Mouse (Mus musculus) stomach, postnatal 0 days (tissue): ENCODE results near the gene Nle1.

Experiments used
- CTCF ChIP-seq: IDR thresholded peaks from 2 replicates; pipeline ENCODE4 v1.5.1; 2016; ENCODE audit warnings: antibody characterized with exemption, low read depth, mild to moderate bottlenecking, moderate library complexity
- EP300 ChIP-seq: optimal IDR thresholded peaks from 2 replicates; pipeline ENCODE3; 2016; ENCODE audit warnings: antibody characterized with exemption

DNA sequence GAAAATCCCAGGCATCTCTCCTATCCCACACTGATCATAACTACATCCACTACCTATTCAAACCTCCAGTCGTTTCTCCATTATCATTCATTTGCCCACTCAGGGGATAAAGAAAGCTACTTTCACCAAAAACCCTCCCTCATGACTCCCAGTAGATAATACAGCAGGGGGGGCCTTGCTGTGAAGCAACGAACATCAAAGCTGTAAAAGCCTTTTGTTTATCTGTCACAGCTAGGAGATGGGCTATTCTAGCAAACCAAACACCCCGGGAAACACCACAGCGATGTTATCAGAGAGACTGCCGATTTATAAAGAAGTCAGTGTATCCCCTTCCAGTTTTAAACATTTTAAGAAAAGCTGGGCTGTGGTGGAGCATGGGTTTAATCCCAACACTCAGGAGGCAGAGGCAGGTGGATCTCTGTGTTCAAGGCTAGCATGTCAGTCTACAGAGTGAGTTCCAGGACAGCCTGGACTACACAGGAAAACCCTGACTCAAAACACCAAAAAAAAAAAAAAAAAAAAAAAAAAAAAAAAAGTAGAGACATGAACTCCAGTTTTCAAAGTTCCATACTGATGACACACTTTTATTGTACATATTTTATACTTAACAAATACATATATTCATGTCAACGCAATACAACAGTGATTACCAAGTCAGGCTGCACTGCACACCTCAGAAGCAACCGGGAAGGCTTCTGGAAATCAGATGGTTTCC lies 41.2 kb downstream of the Nle1 start:
- TF ChIP-seq EP300 (no peak), CTCF (no peak)
